Mouse (Mus musculus): ENCODE measurements around the gene Raph1. TPM values are rescaled to one million over a fixed set of nuclear protein-coding genes. Genes with fewer than 3 reads are reported as not detected.

The Raph1 gene
- polyA plus RNA-seq, 1 experiment: not detected

DNA sequence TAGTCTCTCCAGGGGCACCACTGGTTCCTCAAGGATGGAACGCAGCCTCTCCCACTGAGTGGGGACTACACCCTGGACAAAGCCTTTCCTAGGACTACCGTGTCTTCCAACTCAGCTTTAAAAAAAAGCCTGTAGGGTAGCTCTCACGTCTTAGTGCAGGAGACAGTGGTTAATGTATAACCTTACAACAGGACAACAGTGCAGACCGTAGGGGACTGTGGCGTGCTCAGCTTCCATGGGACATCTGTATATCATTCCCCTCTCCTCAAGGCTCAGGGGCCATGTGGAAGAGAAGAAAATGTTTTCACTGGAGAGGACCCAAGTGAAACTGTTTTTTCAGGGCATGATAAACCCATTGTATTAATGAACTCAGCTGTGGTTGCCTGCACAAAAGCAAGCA is 74.5 kb downstream of the Raph1 start:
- no peak for TF ChIP-seq GATA1 (IDR thresholded peaks at IDR 0.05; ENCODE audit: low read length)

DNA sequence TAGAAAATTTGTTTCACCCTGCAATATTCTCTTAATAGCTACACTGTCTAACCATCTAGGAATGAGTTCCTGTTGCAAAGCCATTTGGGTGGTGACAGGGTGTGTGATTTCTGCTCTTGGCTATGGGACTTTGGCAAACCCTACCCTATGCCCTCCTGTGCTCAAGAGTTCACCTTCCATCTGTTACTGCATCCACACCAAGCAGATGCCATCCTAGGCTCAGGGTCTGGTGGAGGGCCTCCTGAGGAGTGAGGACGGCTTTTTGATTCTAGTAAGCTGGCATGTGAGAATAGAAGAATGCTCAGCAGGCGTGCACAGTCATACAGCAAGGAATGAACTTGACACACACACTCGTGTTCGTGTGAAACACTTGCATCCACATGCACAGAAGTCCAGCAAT is 76.4 kb downstream of the Raph1 start:
- no peak for TF ChIP-seq GATA1 (IDR thresholded peaks at IDR 0.05; ENCODE audit: low read length)

DNA sequence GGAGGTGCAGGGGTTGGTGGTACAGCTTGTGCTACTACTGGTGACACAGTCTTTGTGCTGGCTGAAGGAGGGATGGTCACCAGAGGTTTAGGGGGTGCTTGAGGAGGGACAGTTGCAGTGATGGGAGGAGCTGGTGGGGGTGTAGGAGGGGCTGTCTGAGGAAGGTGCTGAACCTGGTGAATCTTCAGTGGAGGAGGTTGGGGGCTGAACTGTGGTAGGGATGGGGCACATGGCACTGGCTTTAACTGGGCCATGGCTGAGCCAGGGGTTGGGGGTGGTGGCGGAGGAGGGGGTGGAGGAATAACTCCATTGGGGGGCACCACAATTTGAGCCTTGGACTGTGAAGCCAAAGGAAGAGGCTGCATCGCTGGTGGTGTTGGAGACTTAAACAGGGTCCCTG is 77.2 kb downstream of the Raph1 start:
- no peak for TF ChIP-seq GATA1 (IDR thresholded peaks at IDR 0.05; ENCODE audit: low read length)

DNA sequence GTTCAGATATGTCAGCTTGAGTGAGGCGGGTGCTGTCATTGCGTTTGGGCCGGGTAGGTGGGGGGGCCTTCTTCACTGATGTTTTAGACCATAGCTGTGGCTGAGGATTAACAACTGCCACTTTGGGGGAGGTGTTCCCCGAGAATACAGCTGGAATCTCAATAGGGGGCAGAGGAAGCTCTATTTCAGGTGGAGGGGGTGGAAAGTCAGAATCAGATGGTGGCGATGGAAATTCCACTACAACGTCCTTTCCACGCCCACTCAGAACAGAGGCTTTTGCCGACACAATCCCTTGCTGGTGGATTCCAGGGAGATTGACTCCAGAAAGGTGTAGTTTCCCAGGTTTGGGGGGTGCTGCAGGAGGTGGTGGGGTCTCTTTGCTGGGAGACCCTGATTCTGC is 78.3 kb downstream of the Raph1 start:
- no peak for TF ChIP-seq GATA1 (IDR thresholded peaks at IDR 0.05; ENCODE audit: low read length)

DNA sequence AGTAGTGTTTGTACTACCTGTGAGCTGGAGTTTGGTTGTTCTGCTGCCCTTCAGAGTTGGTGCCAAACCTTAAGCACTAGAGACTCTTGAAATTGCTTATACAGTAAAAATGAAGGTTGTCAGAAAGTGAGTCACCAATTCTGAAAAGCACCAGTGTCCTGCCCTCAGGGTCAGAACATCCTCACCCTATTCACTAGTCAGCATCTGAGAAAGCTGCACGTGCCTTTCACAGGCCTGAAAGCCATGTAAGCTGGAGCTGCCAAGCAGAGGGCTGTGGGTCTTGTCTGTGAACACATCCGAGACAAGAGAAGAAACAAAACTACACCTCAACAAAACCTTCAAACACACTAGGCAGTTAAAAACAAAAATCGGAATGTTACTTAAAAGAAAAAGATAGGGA is 81.3 kb downstream of the Raph1 start:
- TF ChIP-seq GATA1 (IDR thresholded peaks at IDR 0.05; ENCODE audit: low read length): no peak

DNA sequence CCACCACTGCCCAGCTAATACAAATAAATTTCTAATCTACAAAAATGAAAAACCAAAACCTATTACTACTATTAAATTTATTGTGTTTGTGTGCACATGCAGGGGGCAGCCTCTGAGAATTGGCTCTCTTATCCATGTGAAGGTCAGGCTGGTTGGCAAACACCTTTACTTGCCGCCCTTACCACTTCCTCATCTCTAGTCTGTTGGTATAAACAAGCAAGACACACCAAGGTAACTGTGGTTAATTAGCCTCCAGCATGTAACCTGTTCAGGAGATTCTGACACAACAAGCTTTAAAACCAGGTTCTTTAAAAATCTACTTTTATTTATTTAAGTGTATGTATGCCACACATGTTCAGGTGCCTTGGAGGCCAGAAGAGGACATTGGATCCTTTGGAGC is 84.0 kb downstream of the Raph1 start:
- TF ChIP-seq GATA1 (IDR thresholded peaks at IDR 0.05; ENCODE audit: low read length): no peak

DNA sequence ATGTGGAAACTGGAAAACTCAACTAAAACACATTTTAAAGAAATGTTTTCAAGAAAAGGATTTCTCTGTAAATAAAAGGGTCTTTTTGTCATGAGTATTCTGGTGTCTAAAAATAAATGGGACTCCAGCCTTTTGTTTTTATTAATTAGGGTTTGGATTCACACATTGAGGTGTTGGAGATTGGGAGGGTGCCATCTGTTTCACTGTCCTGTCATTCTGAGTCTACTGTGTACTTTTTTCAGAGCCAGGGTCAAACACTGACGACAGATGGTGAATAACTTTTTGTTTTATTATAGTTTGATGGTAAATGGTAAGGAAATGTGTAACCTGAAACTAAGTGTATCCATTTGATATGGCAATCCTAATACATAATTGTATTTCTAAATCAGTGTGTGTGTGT is 85.3 kb downstream of the Raph1 start:
- no peak for TF ChIP-seq GATA1 (IDR thresholded peaks at IDR 0.05; ENCODE audit: low read length)

DNA sequence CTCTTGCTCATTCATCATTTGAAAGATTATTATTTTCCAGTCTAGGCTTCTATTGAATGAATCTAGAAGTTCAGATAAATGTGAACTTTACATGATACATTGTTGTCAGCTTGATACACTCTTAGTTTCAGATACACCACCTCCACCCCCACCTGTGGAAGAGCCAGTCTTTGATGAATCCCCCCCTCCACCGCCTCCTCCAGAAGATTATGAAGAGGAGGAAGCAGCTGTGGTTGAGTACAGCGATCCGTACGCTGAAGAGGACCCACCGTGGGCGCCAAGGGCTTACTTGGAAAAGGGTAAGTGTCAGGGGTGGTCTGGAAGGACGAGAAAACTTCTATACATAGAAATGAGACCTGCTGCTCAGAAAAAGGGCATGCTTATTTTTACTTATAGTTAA is 96.4 kb downstream of the Raph1 start:
- TF ChIP-seq GATA1 (IDR thresholded peaks at IDR 0.05; ENCODE audit: low read length): no peak

DNA sequence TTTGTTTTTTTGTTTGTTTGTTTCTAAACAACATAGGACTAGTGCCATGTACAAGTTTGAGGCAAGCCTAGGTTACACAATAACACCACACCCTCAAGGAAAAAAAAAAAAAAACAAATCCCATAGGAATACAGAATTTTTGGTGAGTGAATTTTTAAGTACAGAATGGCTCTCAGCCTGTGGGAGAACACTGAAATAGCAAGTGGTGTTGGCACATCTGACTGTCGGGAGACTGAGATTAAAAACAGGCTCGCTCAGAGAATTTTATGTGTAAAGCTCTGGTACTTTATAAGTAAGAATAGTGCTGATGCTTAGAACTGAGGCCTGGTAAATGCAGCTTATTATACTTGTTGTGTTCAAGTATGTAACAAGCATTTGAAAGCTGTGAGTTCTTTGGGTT is 97.4 kb downstream of the Raph1 start:
- TF ChIP-seq GATA1 (IDR thresholded peaks at IDR 0.05; ENCODE audit: low read length): no peak

DNA sequence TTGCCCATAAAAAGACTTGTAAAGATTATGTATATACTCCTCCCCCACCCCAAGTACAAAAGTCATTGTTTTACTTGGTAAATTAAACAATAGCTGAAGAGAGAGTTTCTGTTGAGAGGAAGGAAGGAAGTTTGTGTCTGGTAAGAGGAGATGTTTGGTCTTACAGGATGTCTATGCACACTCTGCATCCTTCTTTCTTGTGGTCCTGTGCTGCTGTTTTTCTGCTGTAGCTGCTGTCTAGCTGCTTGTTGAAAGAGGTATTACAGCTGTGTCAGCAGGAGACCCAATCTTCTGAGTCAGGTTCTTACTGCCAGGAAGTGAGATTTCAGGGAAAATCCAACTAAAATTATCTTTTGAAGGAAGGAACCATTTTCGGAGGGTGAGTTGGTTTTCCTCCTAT is 106.3 kb downstream of the Raph1 start:
- TF ChIP-seq GATA1 (IDR thresholded peaks at IDR 0.05; ENCODE audit: low read length): no peak

DNA sequence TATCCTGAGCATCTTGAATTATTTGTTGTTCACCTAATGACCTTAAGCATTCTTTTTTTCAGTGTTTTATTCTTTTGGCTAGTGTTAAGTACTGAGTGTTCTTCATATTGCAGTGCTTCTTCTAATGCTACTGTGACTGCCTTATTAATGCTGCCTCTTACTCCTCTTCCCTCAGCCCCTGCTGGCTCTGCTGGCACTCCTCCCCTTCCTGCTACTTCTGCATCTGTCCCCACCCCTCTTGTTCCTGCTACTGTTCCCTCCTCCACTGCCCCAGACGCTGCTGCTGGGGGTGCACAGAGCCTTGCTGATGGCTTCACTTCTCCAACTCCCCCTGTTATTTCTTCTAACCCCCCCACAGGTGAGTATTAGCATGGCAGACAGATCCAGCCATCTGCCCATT is 117.0 kb downstream of the Raph1 start:
- TF ChIP-seq GATA1 (IDR thresholded peaks at IDR 0.05; ENCODE audit: low read length): no peak

DNA sequence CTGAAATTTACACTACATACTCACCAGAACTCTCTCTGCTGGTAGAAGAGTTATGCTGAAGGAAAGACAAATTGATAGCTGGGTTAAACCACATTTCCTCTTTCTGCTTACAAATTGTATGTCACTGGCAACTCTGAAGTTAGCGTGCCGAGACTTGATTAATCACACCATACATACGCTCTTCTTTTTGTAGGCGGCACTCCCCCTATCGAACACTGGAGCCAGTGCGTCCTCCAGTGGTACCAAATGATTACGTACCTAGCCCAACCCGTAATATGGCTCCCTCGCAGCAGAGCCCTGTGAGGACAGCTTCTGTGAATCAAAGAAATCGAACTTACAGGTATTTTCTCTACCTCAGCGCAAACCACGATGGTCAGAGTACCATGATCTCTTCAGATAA is 119.8 kb downstream of the Raph1 start:
- TF ChIP-seq GATA1 (IDR thresholded peaks at IDR 0.05; ENCODE audit: low read length): no peak

DNA sequence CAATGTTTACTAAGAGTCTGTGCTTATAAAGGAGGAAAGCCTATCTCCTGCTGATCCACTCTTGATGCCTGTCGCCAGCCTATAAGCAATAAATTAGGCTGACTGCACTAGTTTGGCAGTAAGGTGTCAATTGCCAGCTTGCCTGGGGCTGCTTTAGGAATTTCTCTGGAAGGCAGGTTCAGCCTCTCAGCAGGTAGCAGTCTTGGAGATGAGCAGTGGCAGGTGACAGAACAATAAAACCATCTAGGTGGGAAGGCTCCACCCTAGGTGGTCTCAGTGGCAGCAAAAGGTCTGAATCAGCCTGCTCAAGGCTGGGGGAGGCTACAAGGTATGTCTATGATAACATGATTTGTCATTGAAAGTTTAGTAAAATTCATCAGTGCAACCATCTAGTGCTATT is 134.4 kb downstream of the Raph1 start:
- no peak for TF ChIP-seq GATA1 (IDR thresholded peaks at IDR 0.05; ENCODE audit: low read length)

Other genes starting within 250 kb of the Raph1 start
- 9.7 and 10.9 TPM in 2 replicates for gene Cyp20a1, start 223.8 kb downstream of the Raph1 start, polyA plus RNA-seq (2012)
- gene Abi2, start 157.5 kb downstream of the Raph1 start, polyA plus RNA-seq (2012): 14.1 and 36.2 TPM in 2 replicates
- gene Cd28, start 149.7 kb upstream of the Raph1 start, polyA plus RNA-seq (2012): not detected in 2 replicates